Mouse (Mus musculus) CH12.LX (cell line): ENCODE results near the gene T. TPM values are rescaled to one million over a fixed set of nuclear protein-coding genes. Genes with fewer than 3 reads are reported as not detected.

Source experiments
- DNase-seq: peaks from one replicate; pipeline ENCODE4 v3.0.0-alpha.2; 2013; ENCODE audit errors: extremely low read depth
- H3K27ac ChIP-seq: 2 replicates; pipeline ENCODE4 v1.5.1; 2012; ENCODE audit warnings: low read depth, mild to moderate bottlenecking, control low read depth, moderate library complexity; ENCODE audit not compliant: insufficient read depth
- H3K27me3 ChIP-seq: replicated peaks from 2 replicates; pipeline ENCODE3; 2012; ENCODE audit warnings: inconsistent platforms
- H3K36me3 ChIP-seq, 2 experiments: replicated peaks in 1 of 2; 2 replicates each; pipeline versions ENCODE3 to v1.6.1; 2012; ENCODE audit warnings: inconsistent platforms in 1 of 2, low read length in 1 of 2, mild to moderate bottlenecking in 1 of 2, mixed read lengths in 1 of 2, moderate library complexity in 1 of 2; ENCODE audit not compliant: control insufficient read depth in 1 of 2, insufficient read depth in 1 of 2
- H3K4me1 ChIP-seq, 2 experiments: 2 replicates each; pipeline ENCODE4 v1.6.1; 2012; ENCODE audit warnings: inconsistent platforms in 1 of 2, moderate library complexity in 1 of 2; ENCODE audit not compliant: insufficient read depth in 2 of 2, control insufficient read depth in 1 of 2
- H3K4me2 ChIP-seq: 2 replicates; pipeline ENCODE4 v1.6.1; 2012; ENCODE audit warnings: low read depth, mild to moderate bottlenecking, control low read depth; ENCODE audit not compliant: poor library complexity, insufficient read depth, severe bottlenecking
- H3K4me3 ChIP-seq, 3 experiments: fragments of 150-350 bp in 1 of 3; sonication (generic) in 1 of 3; replicated peaks in 1 of 3; 2 replicates each; pipeline versions ENCODE3 to v1.5.1; 2011 to 2012; ENCODE audit warnings: low read depth in 2 of 3, low read length in 2 of 3, mild to moderate bottlenecking in 2 of 3, moderate library complexity in 2 of 3, control low read depth in 1 of 3, improper control_type of control experiment in 1 of 3, inconsistent platforms in 1 of 3, mixed read lengths in 1 of 3; ENCODE audit not compliant: poor library complexity in 1 of 3
- H3K79me2 ChIP-seq: replicated peaks from 2 replicates; pipeline ENCODE4 v1.6.1; 2012; ENCODE audit warnings: mild to moderate bottlenecking, moderate library complexity; ENCODE audit not compliant: control insufficient read depth, poor library complexity, insufficient read depth, severe bottlenecking; ENCODE audit errors: extremely low read depth
- H3K9ac ChIP-seq: 2 replicates; pipeline ENCODE4 v1.6.1; 2012; ENCODE audit warnings: low read depth, mild to moderate bottlenecking, control low read depth, moderate library complexity; ENCODE audit not compliant: insufficient read depth
- H3K9me3 ChIP-seq: replicated peaks from 2 replicates; pipeline ENCODE3; 2012; ENCODE audit warnings: low read length, inconsistent platforms, mixed read lengths
- BHLHE40 ChIP-seq: IDR thresholded peaks from 2 replicates; pipeline ENCODE4 v1.6.1; 2011; ENCODE audit warnings: mild to moderate bottlenecking, low read depth, low read length, improper control_type of control experiment
- CHD2 ChIP-seq: IDR thresholded peaks from 2 replicates; pipeline ENCODE4 v1.6.1; 2011; ENCODE audit warnings: low read length, improper control_type of control experiment
- CTCF ChIP-seq, 2 experiments: IDR thresholded peaks in 1 of 2; conservative IDR thresholded peaks in 1 of 2; 2 replicates each; pipeline ENCODE4 v1.5.1; 2011 to 2012; ENCODE audit warnings: low read depth in 2 of 2, low read length in 2 of 2, improper control_type of control experiment in 1 of 2, inconsistent platforms in 1 of 2, mild to moderate bottlenecking in 1 of 2, moderate library complexity in 1 of 2
- EP300 ChIP-seq: IDR thresholded peaks from 2 replicates; pipeline ENCODE4 v1.6.1; 2011; ENCODE audit warnings: low read length, improper control_type of control experiment
- ETS1 ChIP-seq: conservative IDR thresholded peaks from 2 replicates; pipeline ENCODE4 v1.6.1; 2012; ENCODE audit warnings: low read depth, mild to moderate bottlenecking, inconsistent platforms, low read length, improper control_type of control experiment, moderate library complexity
- HCFC1 ChIP-seq: IDR thresholded peaks from 2 replicates; pipeline ENCODE4 v1.6.1; 2012; ENCODE audit warnings: low read depth, mild to moderate bottlenecking, inconsistent platforms, low read length, improper control_type of control experiment
- IRF4 ChIP-seq: IDR thresholded peaks from 2 replicates; pipeline ENCODE4 v1.6.1; 2014; ENCODE audit warnings: low read depth, mild to moderate bottlenecking, inconsistent platforms, low read length, improper control_type of control experiment
- JUN ChIP-seq: IDR thresholded peaks from 2 replicates; pipeline ENCODE4 v1.6.1; 2011; ENCODE audit warnings: low read depth, mild to moderate bottlenecking, low read length, improper control_type of control experiment, moderate library complexity; ENCODE audit not compliant: insufficient read depth
- JUND ChIP-seq: conservative IDR thresholded peaks from 2 replicates; pipeline ENCODE4 v1.6.1; 2011; ENCODE audit warnings: low read depth, low read length, improper control_type of control experiment
- MAFK ChIP-seq: IDR thresholded peaks from 2 replicates; pipeline ENCODE4 v1.6.1; 2011; ENCODE audit warnings: low read length, improper control_type of control experiment; ENCODE audit not compliant: insufficient replicate concordance
- MAX ChIP-seq: IDR thresholded peaks from 2 replicates; pipeline ENCODE4 v1.6.1; 2011; ENCODE audit warnings: low read length, improper control_type of control experiment
- MAZ ChIP-seq: IDR thresholded peaks from 2 replicates; pipeline ENCODE4 v1.6.1; 2012; ENCODE audit warnings: low read depth, mild to moderate bottlenecking, inconsistent platforms, low read length, improper control_type of control experiment, moderate library complexity
- MEF2A ChIP-seq: IDR thresholded peaks from 2 replicates; pipeline ENCODE4 v1.6.1; 2014; ENCODE audit warnings: low read depth, mild to moderate bottlenecking, inconsistent platforms, low read length, improper control_type of control experiment, borderline replicate concordance
- NELFE ChIP-seq: IDR thresholded peaks from 2 replicates; pipeline ENCODE4 v1.6.1; 2011; ENCODE audit warnings: low read depth, low read length, improper control_type of control experiment
- PAX5 ChIP-seq: IDR thresholded peaks from 2 replicates; pipeline ENCODE4 v1.6.1; 2012; ENCODE audit warnings: low read length, inconsistent platforms, mixed read lengths
- POLR2AphosphoS2 ChIP-seq: IDR thresholded peaks from 2 replicates; pipeline ENCODE4 v1.6.1; 2011; ENCODE audit warnings: low read depth, low read length, improper control_type of control experiment
- RCOR1 ChIP-seq: conservative IDR thresholded peaks from 2 replicates; pipeline ENCODE4 v1.6.1; 2012; ENCODE audit warnings: low read depth, mild to moderate bottlenecking, inconsistent platforms, low read length, improper control_type of control experiment
- SIN3A ChIP-seq: IDR thresholded peaks from 2 replicates; pipeline ENCODE4 v1.6.1; 2012; ENCODE audit warnings: low read length, improper control_type of control experiment, inconsistent platforms
- TBP ChIP-seq: conservative IDR thresholded peaks from 2 replicates; pipeline ENCODE4 v1.6.1; 2011; ENCODE audit warnings: low read depth, low read length, improper control_type of control experiment
- TCF12 ChIP-seq: IDR thresholded peaks from 2 replicates; pipeline ENCODE4 v1.6.1; 2014; ENCODE audit warnings: low read depth, mild to moderate bottlenecking, inconsistent platforms, low read length, improper control_type of control experiment
- USF1 ChIP-seq: IDR thresholded peaks from 2 replicates; pipeline ENCODE4 v1.6.1; 2014; ENCODE audit warnings: low read depth, mild to moderate bottlenecking, inconsistent platforms, low read length, improper control_type of control experiment
- USF2 ChIP-seq: conservative IDR thresholded peaks from 2 replicates; pipeline ENCODE4 v1.6.1; 2011; ENCODE audit warnings: low read depth, low read length, improper control_type of control experiment
- ZKSCAN1 ChIP-seq: IDR thresholded peaks from 2 replicates; pipeline ENCODE4 v1.6.1; 2012; ENCODE audit warnings: low read depth, inconsistent platforms, low read length, improper control_type of control experiment, borderline replicate concordance
- ZMIZ1 ChIP-seq: IDR thresholded peaks from 2 replicates; pipeline ENCODE4 v1.6.1; 2012; ENCODE audit warnings: low read depth, mild to moderate bottlenecking, inconsistent platforms, low read length, improper control_type of control experiment
- ZNF384 ChIP-seq: IDR thresholded peaks from 2 replicates; pipeline ENCODE4 v1.6.1; 2012; ENCODE audit warnings: low read depth, low read length, improper control_type of control experiment, inconsistent platforms
- dilution Hi-C: fragments of 300-500 bp; cut with MboI; formaldehyde crosslinking; loops from 2 replicates; pipeline ENCODE4 v1.14.3; 2020; ENCODE audit warnings: low sequenced_read_pairs; ENCODE audit not compliant: extremely low pct_unique_long_range_greater_than_20kb, extremely low pct_ligation_motif_present
- in situ Hi-C: fragments of 300-500 bp; cut with MboI; formaldehyde crosslinking; loops from 3 replicates; pipeline ENCODE4 v1.14.3; 2019; ENCODE audit warnings: low sequenced_read_pairs, low pct_ligation_motif_present, low pct_unique_long_range_greater_than_20kb, mixed read lengths
- polyA plus RNA-seq: library from polyadenylated mRNA; unstranded; fragments of >175 nt; gene quantifications from 2 replicates; pipeline ENCODE4 v1.2.1, GENCODE M21; 2012; ENCODE audit warnings: low read depth; ENCODE audit not compliant: insufficient read length
- total RNA-seq, 2 experiments: library from RNA; depleted of rRNA; stranded (reverse); fragments of 300-350 nt in 1 of 2; fragments of >200 nt in 1 of 2; gene quantifications; 2 replicates each; pipeline ENCODE4 v1.2.3; 2012 to 2014

The T gene
- total RNA-seq (2012; rRNA removed) (0.17 TPM in 1 of 2 replicates, not detected in the other), total RNA-seq (2014; rRNA removed) (not detected in 2 replicates), polyA plus RNA-seq (not detected in 2 replicates)

- Histone ChIP-seq H3K4me2 (no peak within 1 kb of the TSS), H3K4me3 (no peak within 1 kb of the TSS), H3K9ac (no peak within 1 kb of the TSS), H3K36me3 (no peaks in the 10 kb centered on the region), H3K27ac (no peak within 1 kb of the TSS), H3K27me3 (peaks cover 34% of the 10 kb centered on the region), H3K79me2 (no peaks in the 10 kb centered on the region), H3K4me1 (peaks cover 3 to 6% of the 10 kb centered on the region in 2 experiments; a peak in 2 of 4 replicates), H3K9me3 (no peaks in the 10 kb centered on the region)
- dilution Hi-C loops (no loop called here), in situ Hi-C loops (no loop called here)
- TF ChIP-seq IRF4 (no peak), RCOR1 (no peak), USF1 (no peak), TBP (no peak), CTCF (conservative IDR thresholded peaks at IDR 0.05 in 1 of 2, IDR thresholded peaks at IDR 0.05 in 1 of 2; ENCODE audit: low read depth in 2 of 2, low read length in 2 of 2) (no peak), MAX (no peak), MAZ (no peak), POLR2AphosphoS2 (no peak), NELFE (no peak), HCFC1 (no peak), JUND (no peak), ZKSCAN1 (no peak), ZNF384 (no peak), JUN (no peak), BHLHE40 (no peak), USF2 (no peak), ETS1 (no peak), EP300 (no peak), CHD2 (no peak)
- DNase-seq = no peak
These were observed at the start of gene T for GRCm38 (mm10) chr17:8433978-8434960. T (plus strand) TSS chr17:8434423.

DNA sequence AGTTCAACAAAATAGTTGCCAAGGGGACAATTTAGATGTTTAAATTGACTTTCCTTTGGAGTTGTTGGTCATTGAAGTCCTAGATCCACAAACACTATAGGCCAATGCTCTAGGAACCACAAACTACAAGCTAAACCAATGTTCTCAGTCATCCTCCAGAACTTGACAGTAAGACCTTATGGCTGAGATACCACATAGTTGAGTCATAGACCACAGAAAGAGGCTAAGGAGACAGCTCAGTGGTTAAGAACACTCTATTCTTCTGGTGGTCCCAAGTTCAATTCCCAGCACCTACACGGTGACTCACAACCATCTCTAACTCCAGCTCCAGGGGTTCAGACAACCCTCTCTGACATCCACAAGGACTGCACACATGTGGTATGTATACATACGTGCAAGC lies 48.8 kb upstream of the T start:
- H3K4me1 ChIP-seq = peaks cover 0 to 11% of the 10 kb centered on the region in 2 experiments; a peak in 2 of 4 replicates
- H3K27ac ChIP-seq = no peak overlapping the region
- no peaks in the 10 kb centered on the region for H3K79me2 ChIP-seq
- H3K27me3 ChIP-seq = no peaks in the 10 kb centered on the region
- DNase-seq = no peak
- dilution Hi-C loops (no loop called here), in situ Hi-C loops (no loop called here)
- H3K4me3 ChIP-seq = no peak overlapping the region
- no peaks in the 10 kb centered on the region for H3K36me3 ChIP-seq
- no peak overlapping the region for H3K9ac ChIP-seq
- TF ChIP-seq PAX5 = no peak
- no peak for TF ChIP-seq ZMIZ1
- TF ChIP-seq MEF2A = no peak
- no peak for TF ChIP-seq EP300
- no peak for TF ChIP-seq RCOR1
- no peak for TF ChIP-seq NELFE
- no peak for TF ChIP-seq USF1
- TF ChIP-seq POLR2AphosphoS2 = no peak
- TF ChIP-seq IRF4 = no peak
- TF ChIP-seq TCF12 = no peak
- TF ChIP-seq MAFK = no peak
- no peak for TF ChIP-seq SIN3A
- no peak for TF ChIP-seq USF2
- H3K4me2 ChIP-seq = no peak overlapping the region
- H3K9me3 ChIP-seq = no peaks in the 10 kb centered on the region
